Mouse (Mus musculus) lung, adult 2 months (tissue): Measurements from ENCODE around the gene Alox12.

ENCODE experiments used
- CTCF ChIP-seq: fragments of 200-500 bp; IDR thresholded peaks from 2 replicates; pipeline ENCODE4 v1.5.1; 2011; ENCODE audit warnings: mild to moderate bottlenecking, low read length, control low read depth; ENCODE audit not compliant: insufficient read depth
- POLR2A ChIP-seq: fragments of 200-500 bp; IDR thresholded peaks from 2 replicates; pipeline ENCODE4 v1.6.1; 2011; ENCODE audit warnings: low read depth, mild to moderate bottlenecking, control low read depth, low read length, borderline replicate concordance; ENCODE audit errors: extremely low read depth

- TF ChIP-seq POLR2A (peak; percentile 98), CTCF (no peak)
Measured at GRCm38 (mm10) chr11:70220731-70221602, 34.2 kb downstream of the Alox12 start, which contains the start of gene Slc16a13.
